Mouse (Mus musculus): ENCODE measurements at regions not wholly inside any gene's neighbourhood (a gene's known extent, or its start where the extent isn't known, plus 50 kb on each side); places are given as distances from the start of the nearest gene placed in this dataset.

DNA sequence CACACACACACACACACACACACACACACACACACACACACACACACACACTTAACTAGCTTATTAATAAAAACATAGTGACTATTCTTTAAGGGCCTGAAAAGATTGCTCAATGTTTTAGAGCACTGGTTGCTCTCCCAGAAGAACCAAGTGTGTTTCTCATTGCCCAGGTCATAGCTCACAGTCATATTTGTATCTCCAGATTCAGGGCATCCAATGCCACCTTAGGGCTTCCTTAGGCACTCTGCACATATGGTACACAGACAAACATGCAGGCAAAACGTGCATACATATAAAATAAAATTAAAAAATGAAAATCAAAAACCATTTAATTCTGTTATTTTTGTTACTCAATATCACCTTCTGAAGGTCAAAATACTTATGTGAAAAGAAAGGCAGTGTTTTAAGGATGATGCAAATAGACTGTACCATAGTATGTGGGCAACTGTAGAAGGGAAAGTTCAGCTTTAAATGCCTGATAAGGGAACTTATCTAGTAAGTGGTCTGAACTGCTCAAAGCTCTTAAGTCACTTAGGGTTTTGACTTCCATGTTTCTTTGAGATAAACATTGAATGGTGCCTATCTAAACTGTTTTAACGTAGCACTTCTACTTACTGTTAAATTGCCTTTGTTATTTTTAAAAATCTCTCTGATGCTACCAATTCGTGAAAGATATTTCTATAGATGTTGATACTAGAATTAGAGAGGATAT, 104.7 kb downstream of the Epdr1 start (continued):
- no peak for TF ChIP-seq USF2 (IDR thresholded peaks at IDR 0.05; ENCODE audit: borderline replicate concordance in 1 of 2, insufficient read depth in 1 of 2, low read depth in 1 of 2, low read length in 2 of 2)
- TF ChIP-seq HCFC1 (IDR thresholded peaks at IDR 0.05; ENCODE audit: low read depth, low read length) = no peak

- Histone ChIP-seq H3K4me3 (ENCODE audit: control insufficient read depth in 1 of 2, insufficient read depth in 1 of 2, low read depth in 2 of 2, low read length in 2 of 2) (no peak overlapping the region), H3K27ac (ENCODE audit: control insufficient read depth, low read depth, low read length) (no peak overlapping the region), H3K36me3 (ENCODE audit: control insufficient read depth in 1 of 2, insufficient read depth in 2 of 2, low read length in 2 of 2) (no peaks in the 10 kb centered on the region), H3K9ac (ENCODE audit: control insufficient read depth, low read depth, low read length, poor library complexity, severe bottlenecking) (no peak overlapping the region), H3K9me3 (replicated peaks; ENCODE audit: insufficient read depth, low read length) (no peaks in the 10 kb centered on the region), H3K79me2 (ENCODE audit: control insufficient read depth, insufficient read depth, low read length, poor library complexity) (no peaks in the 10 kb centered on the region), H3K4me1 (ENCODE audit: control insufficient read depth in 1 of 2, insufficient read depth in 2 of 2, low read length in 2 of 2) (no peaks in the 10 kb centered on the region), H3K27me3 (ENCODE audit: control insufficient read depth in 1 of 2, insufficient read depth in 2 of 2, low read length in 2 of 2) (no peaks in the 10 kb centered on the region)
- no peak for DNase-seq (ENCODE audit: low read depth, low spot score)
- TF ChIP-seq E2F4 (IDR thresholded peaks at IDR 0.05; ENCODE audit: borderline replicate concordance, low read depth, low read length) (no peak), HCFC1 (IDR thresholded peaks at IDR 0.05; ENCODE audit: low read depth, low read length) (no peak), UBTF (IDR thresholded peaks at IDR 0.05; ENCODE audit: borderline replicate concordance, insufficient read depth, low read depth, low read length) (no peak), MAZ (IDR thresholded peaks at IDR 0.05; ENCODE audit: low read depth, low read length) (no peak), ZC3H11A (IDR thresholded peaks at IDR 0.05; ENCODE audit: low read depth, low read length) (no peak), MAX (IDR thresholded peaks at IDR 0.05; ENCODE audit: low read length) (no peak), NELFE (IDR thresholded peaks at IDR 0.05; ENCODE audit: low read depth, low read length) (no peak), USF2 (IDR thresholded peaks at IDR 0.05; ENCODE audit: borderline replicate concordance in 1 of 2, insufficient read depth in 1 of 2, low read depth in 1 of 2, low read length in 2 of 2) (no peak), JUND (IDR thresholded peaks at IDR 0.05; ENCODE audit: low read depth, low read length) (no peak), RAD21 (IDR thresholded peaks at IDR 0.05; ENCODE audit: low read depth, low read length) (no peak), ZMIZ1 (IDR thresholded peaks at IDR 0.05; ENCODE audit: low read depth, low read length) (no peak)
Measured at GRCm38 (mm10) chr13:19506543-19506942, 110.9 kb upstream of the Stard3nl start.

DNA sequence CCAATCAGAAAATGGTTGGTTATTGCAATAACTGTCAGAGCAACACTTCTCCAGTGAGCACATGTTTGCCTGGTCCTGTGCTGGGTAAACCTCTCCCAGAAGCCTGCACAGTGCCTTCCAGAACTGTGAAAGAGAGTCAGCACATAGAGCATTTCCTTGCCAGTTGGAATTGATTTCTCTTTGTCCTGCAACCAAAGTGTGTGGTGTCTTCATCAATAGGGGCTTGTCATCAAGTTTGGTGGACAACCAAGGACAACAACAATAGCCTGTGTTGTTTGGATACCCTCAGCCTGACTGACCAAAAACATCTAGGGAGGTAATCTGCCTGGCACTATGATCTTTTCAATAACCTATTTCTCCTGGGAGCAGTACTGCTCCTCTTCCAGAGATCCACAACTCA, 108.6 kb upstream of the Stard3nl start:
- no peaks in the 10 kb centered on the region for H3K9me3 ChIP-seq (replicated peaks; ENCODE audit: insufficient read depth, low read length)
- peaks cover 0 to 3% of the 10 kb centered on the region in 2 experiments; a peak in 2 of 4 replicates for H3K36me3 ChIP-seq (ENCODE audit: control insufficient read depth in 1 of 2, insufficient read depth in 2 of 2, low read length in 2 of 2)
- H3K4me1 ChIP-seq (ENCODE audit: control insufficient read depth in 1 of 2, insufficient read depth in 2 of 2, low read length in 2 of 2) = peaks cover 0 to 4% of the 10 kb centered on the region in 2 experiments; a peak in 1 of 4 replicates
- no peak overlapping the region for H3K4me3 ChIP-seq (ENCODE audit: control insufficient read depth in 1 of 2, insufficient read depth in 1 of 2, low read depth in 2 of 2, low read length in 2 of 2)
- DNase-seq (ENCODE audit: low read depth, low spot score) = no peak
- TF ChIP-seq MYC (IDR thresholded peaks at IDR 0.05; ENCODE audit: low read depth, low read length) (no peak), ELF1 (IDR thresholded peaks at IDR 0.05; ENCODE audit: low read depth, low read length) (no peak), ZMIZ1 (IDR thresholded peaks at IDR 0.05; ENCODE audit: low read depth, low read length) (no peak), NELFE (IDR thresholded peaks at IDR 0.05; ENCODE audit: low read depth, low read length) (no peak)
- no peak overlapping the region for H3K9ac ChIP-seq (ENCODE audit: control insufficient read depth, low read depth, low read length, poor library complexity, severe bottlenecking)
- H3K79me2 ChIP-seq (ENCODE audit: control insufficient read depth, insufficient read depth, low read length, poor library complexity) = no peaks in the 10 kb centered on the region
- H3K27ac ChIP-seq (ENCODE audit: control insufficient read depth, low read depth, low read length) = no peak overlapping the region
- no peaks in the 10 kb centered on the region for H3K27me3 ChIP-seq (ENCODE audit: control insufficient read depth in 1 of 2, insufficient read depth in 2 of 2, low read length in 2 of 2)
